Mouse (Mus musculus): ENCODE results near the gene Ttll12. TPM values are rescaled to one million over a fixed set of nuclear protein-coding genes. Genes with fewer than 3 reads are reported as not detected.

Ttll12 gene
- polyA plus RNA-seq, 1 experiment = 105 TPM

DNA sequence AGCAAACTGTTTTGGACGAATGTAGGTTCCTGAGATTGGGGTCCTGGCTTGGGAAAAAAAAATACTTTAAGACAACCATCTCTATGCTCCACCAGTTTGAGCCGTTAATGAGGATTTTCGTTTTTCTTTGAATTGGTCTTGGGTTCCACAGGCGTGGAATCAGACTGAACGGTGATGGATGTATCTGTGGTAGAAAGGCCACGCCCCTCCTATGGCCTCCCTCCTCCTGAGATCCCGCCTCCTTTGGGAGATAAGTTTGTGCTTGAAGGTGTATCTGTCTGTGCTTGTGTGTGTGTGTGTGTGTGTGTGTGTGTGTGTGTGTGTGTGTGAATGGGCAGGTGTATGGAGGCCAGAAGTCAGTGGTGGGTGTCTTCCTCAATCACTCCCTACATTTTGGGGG lies 62.4 kb downstream of the Ttll12 start:
- Histone ChIP-seq H3K27me3 (ENCODE audit: control insufficient read depth, insufficient read depth, low read length) (no peaks in the 10 kb centered on the region), H3K27ac (ENCODE audit: control insufficient read depth, insufficient read depth, low read length) (no peak overlapping the region), H3K4me3 (ENCODE audit: control insufficient read depth, insufficient read depth, low read length) (no peak overlapping the region), H3K4me1 (replicated peaks; ENCODE audit: control insufficient read depth, insufficient read depth, low read length) (no peaks in the 10 kb centered on the region), H3K36me3 (ENCODE audit: control insufficient read depth, insufficient read depth, low read length) (no peaks in the 10 kb centered on the region)
- no peak for DNase-seq
- 85% methylated on average over 7 of the region's 7 CpGs for WGBS
- TF ChIP-seq POLR2A (IDR thresholded peaks at IDR 0.05; ENCODE audit: control insufficient read depth, extremely low read depth, insufficient read depth, low read length, poor library complexity) (no peak), CTCF (IDR thresholded peaks at IDR 0.05; ENCODE audit: borderline replicate concordance, control insufficient read depth, extremely low read depth, insufficient read depth, low read length, poor library complexity) (no peak)

DNA sequence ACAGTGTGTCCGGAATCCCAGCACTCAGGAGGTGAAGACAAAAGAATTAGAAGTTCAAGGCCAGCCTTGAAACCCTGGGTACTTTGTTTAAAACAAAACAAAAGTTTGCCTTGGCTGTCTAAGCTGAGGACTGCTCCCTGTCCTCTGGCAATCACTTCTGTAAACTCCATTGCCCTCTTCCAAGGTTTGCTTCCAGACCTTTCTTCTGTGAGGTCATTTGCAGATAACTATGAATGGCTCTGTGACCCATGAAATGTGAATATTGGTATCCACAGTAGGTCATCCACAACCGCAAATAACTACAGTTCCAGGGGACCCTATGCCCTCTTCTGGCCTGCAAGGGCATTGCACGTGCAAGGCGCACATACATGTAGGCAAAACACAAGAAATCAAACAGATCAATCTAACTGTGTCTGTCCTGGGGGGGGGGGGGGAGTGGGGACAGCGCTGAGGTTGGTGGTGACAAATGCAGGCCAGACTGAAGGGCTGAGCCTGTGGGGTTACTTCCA lies 62.9 kb downstream of the Ttll12 start:
- TF ChIP-seq POLR2A (IDR thresholded peaks at IDR 0.05; ENCODE audit: control insufficient read depth, extremely low read depth, insufficient read depth, low read length, poor library complexity) = no peak
- no peak for TF ChIP-seq CTCF (IDR thresholded peaks at IDR 0.05; ENCODE audit: borderline replicate concordance, control insufficient read depth, extremely low read depth, insufficient read depth, low read length, poor library complexity)
- H3K27me3 ChIP-seq (ENCODE audit: control insufficient read depth, insufficient read depth, low read length) = peaks cover 2% of the 10 kb centered on the region; the same call in 1 of the 2 replicates
- DNase-seq = no peak
- WGBS = 91% methylated on average over 5 of the region's 5 CpGs
- no peak overlapping the region for H3K4me3 ChIP-seq (ENCODE audit: control insufficient read depth, insufficient read depth, low read length)
- peaks cover 6% of the 10 kb centered on the region; the same call in 1 of the 2 replicates for H3K4me1 ChIP-seq (replicated peaks; ENCODE audit: control insufficient read depth, insufficient read depth, low read length)
- no peaks in the 10 kb centered on the region for H3K36me3 ChIP-seq (ENCODE audit: control insufficient read depth, insufficient read depth, low read length)
- no peak overlapping the region for H3K27ac ChIP-seq (ENCODE audit: control insufficient read depth, insufficient read depth, low read length)

DNA sequence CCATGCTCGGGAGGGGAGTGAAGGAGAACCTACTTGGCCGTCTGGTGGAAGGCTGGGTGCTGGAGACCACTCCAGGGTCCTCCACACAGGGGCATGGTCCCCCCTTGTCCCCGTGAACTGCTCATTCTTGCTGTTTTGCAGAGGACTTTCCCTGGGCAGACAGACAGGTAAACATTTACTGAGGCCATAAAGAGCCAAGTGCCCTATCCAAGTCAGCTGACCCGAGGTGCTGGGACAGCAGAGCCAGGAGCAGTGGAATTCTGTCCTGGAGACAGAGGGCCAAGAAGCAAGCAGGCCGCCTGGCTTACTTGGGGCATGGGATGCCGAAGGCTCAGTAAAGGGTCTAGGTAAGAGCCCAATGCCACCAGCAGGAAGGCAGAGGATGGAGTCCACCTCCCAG lies 64.3 kb downstream of the Ttll12 start:
- no peaks in the 10 kb centered on the region for H3K36me3 ChIP-seq (ENCODE audit: control insufficient read depth, insufficient read depth, low read length)
- H3K27me3 ChIP-seq (ENCODE audit: control insufficient read depth, insufficient read depth, low read length) = peaks cover 2% of the 10 kb centered on the region; the same call in 1 of the 2 replicates
- no peak overlapping the region for H3K27ac ChIP-seq (ENCODE audit: control insufficient read depth, insufficient read depth, low read length)
- peaks cover 6% of the 10 kb centered on the region; the same call in 1 of the 2 replicates for H3K4me1 ChIP-seq (replicated peaks; ENCODE audit: control insufficient read depth, insufficient read depth, low read length)
- no peak for TF ChIP-seq POLR2A (IDR thresholded peaks at IDR 0.05; ENCODE audit: control insufficient read depth, extremely low read depth, insufficient read depth, low read length, poor library complexity)
- no peak for TF ChIP-seq CTCF (IDR thresholded peaks at IDR 0.05; ENCODE audit: borderline replicate concordance, control insufficient read depth, extremely low read depth, insufficient read depth, low read length, poor library complexity)
- 84% methylated on average over 6 of the region's 6 CpGs for WGBS
- no peak for DNase-seq
- no peak overlapping the region for H3K4me3 ChIP-seq (ENCODE audit: control insufficient read depth, insufficient read depth, low read length)

DNA sequence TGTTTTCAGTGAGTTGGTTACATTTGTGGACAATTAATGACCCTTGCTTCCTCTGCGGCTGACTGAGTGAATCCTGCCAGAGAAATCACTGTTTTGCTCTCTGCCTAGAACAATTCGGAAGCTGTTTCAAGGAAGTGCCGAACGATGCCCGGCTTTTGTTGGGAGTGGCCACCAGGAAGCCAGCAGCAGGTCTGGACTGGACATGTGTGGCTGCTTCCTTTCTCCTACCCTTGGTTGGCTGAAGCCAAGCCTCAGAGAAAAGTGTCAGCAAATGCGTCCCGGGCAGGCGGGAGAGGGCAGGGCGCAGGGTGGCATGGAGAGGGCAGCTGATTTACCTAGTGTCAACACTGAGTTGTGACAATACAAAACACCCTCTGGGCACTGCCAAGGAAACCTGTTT lies 64.7 kb downstream of the Ttll12 start:
- H3K4me1 ChIP-seq (replicated peaks; ENCODE audit: control insufficient read depth, insufficient read depth, low read length) = peaks cover 6% of the 10 kb centered on the region; the same call in 1 of the 2 replicates
- peaks cover 2% of the 10 kb centered on the region; the same call in 1 of the 2 replicates for H3K27me3 ChIP-seq (ENCODE audit: control insufficient read depth, insufficient read depth, low read length)
- no peak overlapping the region for H3K4me3 ChIP-seq (ENCODE audit: control insufficient read depth, insufficient read depth, low read length)
- TF ChIP-seq CTCF (IDR thresholded peaks at IDR 0.05; ENCODE audit: borderline replicate concordance, control insufficient read depth, extremely low read depth, insufficient read depth, low read length, poor library complexity) (no peak), POLR2A (IDR thresholded peaks at IDR 0.05; ENCODE audit: control insufficient read depth, extremely low read depth, insufficient read depth, low read length, poor library complexity) (no peak)
- no peak overlapping the region for H3K27ac ChIP-seq (ENCODE audit: control insufficient read depth, insufficient read depth, low read length)
- H3K36me3 ChIP-seq (ENCODE audit: control insufficient read depth, insufficient read depth, low read length) = no peaks in the 10 kb centered on the region
- DNase-seq = no peak
- WGBS = 55% methylated on average over 9 of the region's 9 CpGs

DNA sequence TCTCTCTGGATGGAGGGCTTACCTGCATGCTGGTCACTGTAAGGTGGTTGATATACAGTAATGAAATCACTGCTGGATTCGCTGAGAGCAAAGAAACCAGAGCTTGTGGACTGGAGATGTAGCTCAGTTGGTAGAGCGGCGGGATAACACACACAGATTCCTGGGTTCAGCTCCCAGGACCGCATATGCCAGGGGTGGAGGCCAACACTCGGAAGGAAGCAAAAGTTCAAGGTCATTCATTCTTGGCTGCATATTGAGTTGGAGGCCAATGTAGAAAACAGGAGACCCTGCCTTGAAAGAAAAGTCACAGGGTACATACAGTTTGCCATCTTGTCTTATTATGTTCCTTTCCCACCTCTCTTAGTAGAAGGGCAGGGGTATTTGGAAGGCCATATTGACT lies 65.2 kb downstream of the Ttll12 start:
- Histone ChIP-seq H3K27me3 (ENCODE audit: control insufficient read depth, insufficient read depth, low read length) (peaks cover 2% of the 10 kb centered on the region; the same call in 1 of the 2 replicates), H3K4me1 (replicated peaks; ENCODE audit: control insufficient read depth, insufficient read depth, low read length) (peaks cover 6% of the 10 kb centered on the region; the same call in 1 of the 2 replicates), H3K4me3 (ENCODE audit: control insufficient read depth, insufficient read depth, low read length) (no peak overlapping the region), H3K27ac (ENCODE audit: control insufficient read depth, insufficient read depth, low read length) (no peak overlapping the region), H3K36me3 (ENCODE audit: control insufficient read depth, insufficient read depth, low read length) (no peaks in the 10 kb centered on the region)
- DNase-seq = no peak
- 78% methylated on average over 5 of the region's 5 CpGs for WGBS
- no peak for TF ChIP-seq CTCF (IDR thresholded peaks at IDR 0.05; ENCODE audit: borderline replicate concordance, control insufficient read depth, extremely low read depth, insufficient read depth, low read length, poor library complexity)
- no peak for TF ChIP-seq POLR2A (IDR thresholded peaks at IDR 0.05; ENCODE audit: control insufficient read depth, extremely low read depth, insufficient read depth, low read length, poor library complexity)

DNA sequence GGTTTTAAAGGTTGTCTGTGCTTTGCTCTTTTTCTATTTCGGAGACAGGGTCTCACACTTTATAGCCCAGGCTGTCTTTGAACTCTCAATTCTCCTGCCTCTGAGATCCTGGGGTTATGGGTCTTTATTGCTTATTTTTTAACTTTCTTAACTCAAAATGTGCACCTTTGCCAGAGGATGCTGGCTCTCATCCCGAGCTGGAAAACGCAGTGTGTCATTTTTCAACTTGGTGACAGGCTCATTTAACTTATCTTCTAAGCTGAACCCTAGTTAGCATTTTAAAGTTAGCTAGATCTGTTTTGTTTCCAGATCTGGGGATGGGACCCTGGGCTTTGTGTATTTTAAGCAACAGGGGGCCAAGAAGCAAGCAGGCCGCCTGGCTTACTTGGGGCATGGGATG lies 66.1 kb downstream of the Ttll12 start:
- TF ChIP-seq CTCF (IDR thresholded peaks at IDR 0.05; ENCODE audit: borderline replicate concordance, control insufficient read depth, extremely low read depth, insufficient read depth, low read length, poor library complexity) (no peak), POLR2A (IDR thresholded peaks at IDR 0.05; ENCODE audit: control insufficient read depth, extremely low read depth, insufficient read depth, low read length, poor library complexity) (no peak)
- H3K4me1 ChIP-seq (replicated peaks; ENCODE audit: control insufficient read depth, insufficient read depth, low read length) = peaks cover 6% of the 10 kb centered on the region; the same call in 1 of the 2 replicates
- WGBS = 90% methylated on average over 4 of the region's 4 CpGs
- no peaks in the 10 kb centered on the region for H3K36me3 ChIP-seq (ENCODE audit: control insufficient read depth, insufficient read depth, low read length)
- H3K27me3 ChIP-seq (ENCODE audit: control insufficient read depth, insufficient read depth, low read length) = peaks cover 2% of the 10 kb centered on the region; the same call in 1 of the 2 replicates
- DNase-seq = no peak
- no peak overlapping the region for H3K27ac ChIP-seq (ENCODE audit: control insufficient read depth, insufficient read depth, low read length)
- H3K4me3 ChIP-seq (ENCODE audit: control insufficient read depth, insufficient read depth, low read length) = no peak overlapping the region
